Mouse (Mus musculus): Measurements from ENCODE around the gene Polr1d.

Gene Polr1d

DNA sequence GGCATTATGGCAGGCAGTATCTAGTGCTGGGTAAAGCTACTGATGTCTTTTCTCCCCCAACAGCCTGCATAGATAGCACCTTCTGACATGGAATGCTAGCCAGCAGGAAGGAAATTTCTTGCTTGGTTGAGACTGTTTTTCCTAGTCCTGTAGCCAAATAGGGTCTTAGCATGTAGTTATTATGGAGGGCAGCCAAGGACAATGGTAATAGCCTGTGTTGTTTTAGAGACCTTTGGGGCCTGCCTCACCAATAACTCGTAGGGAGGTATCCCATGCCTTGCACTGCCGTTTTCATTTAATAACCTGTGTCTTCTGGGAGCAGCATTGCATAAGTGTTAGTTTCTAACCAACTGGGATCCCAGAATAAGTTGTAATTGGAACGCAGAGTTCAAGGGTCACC lies 13.0 kb downstream of the Polr1d start:
- DNase-seq (ENCODE audit: low spot score): no peak

DNA sequence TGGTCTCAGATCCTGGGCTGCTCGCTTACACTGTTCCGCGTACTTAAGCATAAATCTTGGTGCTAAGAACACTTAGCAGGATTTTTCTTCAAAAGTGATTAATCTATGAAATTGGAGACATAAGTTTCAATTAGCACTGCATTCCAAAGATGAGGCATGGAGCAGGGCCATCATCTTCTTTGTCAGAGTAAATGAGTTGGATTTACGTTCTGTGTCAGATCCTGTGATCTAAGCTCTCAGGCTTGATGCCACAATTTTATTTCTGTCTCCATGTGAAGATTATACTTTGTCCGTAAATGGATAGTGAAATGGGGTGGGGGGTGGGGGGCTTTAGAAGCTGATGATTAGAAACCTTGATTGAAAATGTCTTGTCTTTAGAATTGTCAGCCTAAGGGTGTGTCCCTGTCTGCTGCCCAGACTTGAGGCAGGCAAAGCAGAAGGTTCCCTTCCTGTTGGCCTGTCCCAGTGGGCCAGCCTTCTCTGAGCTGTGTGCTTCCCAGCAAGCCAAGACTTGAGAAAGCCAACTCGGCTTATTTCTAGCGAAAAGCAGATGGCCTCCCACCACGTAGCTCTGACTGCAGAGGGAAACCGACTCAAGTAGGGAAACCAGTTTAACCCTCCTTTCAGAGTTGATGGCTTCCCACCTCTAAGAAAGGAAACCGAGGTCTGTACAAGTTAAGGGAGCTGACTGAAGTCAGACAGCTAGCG lies 13.6 kb downstream of the Polr1d start:
- no peak for DNase-seq (ENCODE audit: low spot score)

DNA sequence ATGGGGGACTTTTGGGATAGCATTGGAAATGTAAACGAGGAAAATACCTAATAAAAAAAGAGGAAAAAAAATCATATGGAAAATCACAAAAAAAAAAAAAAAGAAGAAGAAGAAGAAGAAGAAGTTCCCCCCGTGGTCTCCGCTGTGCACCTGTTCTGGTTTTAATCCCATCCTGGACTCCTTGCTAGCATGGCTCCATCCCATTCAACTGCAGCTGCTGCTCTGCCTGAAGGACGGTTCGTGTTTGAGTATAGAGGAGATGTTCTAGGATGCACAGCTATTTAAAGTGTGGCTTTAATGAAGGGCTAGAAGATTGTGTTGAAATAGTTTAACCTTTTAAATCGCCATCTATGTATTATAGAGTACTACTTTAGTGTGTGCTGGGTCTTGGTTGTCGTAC lies 15.6 kb downstream of the Polr1d start:
- DNase-seq (ENCODE audit: low spot score): no peak

DNA sequence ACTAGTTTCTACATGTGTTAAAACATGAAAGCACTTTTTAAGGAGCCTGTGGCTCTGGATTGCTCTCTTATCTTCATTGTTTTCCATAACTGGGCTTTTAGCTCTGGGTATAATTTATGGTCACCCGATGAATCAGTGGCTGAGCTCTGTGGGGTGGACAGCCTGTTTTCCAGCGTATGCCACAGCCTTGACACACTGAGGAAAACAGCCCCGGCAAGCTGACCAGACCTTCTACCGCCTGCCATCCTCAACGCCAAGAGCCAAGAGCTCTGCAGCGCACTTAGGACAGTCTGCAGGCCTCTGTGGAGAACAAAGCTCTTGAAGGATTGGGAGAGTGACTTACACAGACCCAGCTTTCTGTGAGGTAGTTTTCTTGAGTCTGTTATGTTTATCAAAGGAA lies 17.4 kb downstream of the Polr1d start:
- no peak for DNase-seq (ENCODE audit: low spot score)

DNA sequence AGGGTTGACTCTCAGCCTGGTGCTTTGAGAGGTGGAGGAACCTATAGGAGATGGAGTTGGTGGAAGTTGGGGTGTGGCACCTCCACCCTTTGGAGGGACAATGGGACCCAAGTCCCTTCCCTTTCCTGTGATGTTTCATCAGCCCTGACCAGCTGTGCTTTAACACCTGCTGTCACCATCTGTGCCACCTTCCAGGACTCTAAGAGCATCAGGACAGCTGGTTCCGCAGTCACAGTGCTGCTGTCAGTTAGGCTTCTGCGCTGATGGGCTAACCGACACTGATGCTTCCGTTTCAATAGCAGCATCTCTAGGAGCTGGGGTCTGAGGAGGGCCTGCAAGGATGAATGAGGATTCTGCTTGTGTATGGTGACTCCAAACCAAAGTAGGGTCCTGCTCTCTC lies 19.7 kb downstream of the Polr1d start:
- DNase-seq (ENCODE audit: low spot score): no peak

DNA sequence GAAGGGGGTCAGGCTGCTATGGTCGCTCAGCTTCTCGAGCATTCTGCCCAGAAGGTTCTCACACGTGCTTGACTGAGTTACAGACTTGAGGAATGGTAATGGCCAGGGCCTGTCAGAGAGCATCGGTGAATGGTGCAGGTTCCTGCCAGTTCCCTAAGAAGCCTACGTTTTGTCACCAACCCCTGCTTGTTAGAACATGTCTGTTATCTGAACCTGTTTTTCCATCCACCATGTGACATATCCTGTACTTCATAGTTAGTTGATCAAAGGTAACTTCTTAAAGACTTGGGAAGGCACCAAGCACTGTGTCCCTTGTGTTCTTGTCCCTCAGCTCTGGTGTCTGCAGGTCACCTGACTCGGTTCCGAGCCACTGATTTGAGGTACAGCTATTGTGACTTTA lies 21.8 kb downstream of the Polr1d start:
- no peak for DNase-seq (ENCODE audit: low spot score)

DNA sequence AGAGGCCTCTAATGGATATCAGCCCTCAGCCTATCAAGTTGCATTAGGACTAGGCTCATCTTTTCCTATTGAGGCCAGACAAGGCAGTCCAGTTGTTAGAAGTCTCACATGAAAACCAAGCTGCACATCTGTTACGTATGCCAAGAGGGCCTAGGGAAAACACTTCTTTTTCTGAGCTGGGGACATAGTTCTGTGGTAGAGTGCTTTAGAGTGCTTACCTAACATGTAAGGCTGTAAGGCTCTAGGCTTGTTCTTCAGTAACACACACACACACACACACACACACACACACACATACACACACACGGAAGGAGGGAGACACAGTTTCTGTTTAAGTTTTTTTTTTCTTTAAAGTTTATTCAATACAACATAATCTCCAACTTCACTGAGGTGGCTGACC lies 23.3 kb downstream of the Polr1d start:
- DNase-seq (ENCODE audit: low spot score): no peak

DNA sequence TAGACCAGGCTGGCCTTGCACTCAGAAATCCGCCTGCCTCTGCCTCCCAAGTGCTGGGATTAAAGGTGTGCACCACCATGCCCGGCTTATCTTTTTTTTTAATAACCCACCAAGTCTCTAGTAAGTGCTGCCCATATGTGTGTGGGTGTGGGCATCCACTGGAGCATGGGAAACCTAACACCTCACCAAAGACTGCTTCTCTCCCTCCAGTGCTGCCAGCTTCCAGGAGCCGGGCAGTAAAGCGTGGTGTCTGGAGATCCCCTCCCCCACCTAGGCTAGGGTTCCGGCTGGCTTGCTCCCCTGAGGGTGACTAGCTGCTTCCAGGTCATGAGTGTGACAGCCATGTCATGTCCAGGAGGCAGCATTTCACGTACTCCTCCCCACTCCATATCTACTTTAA lies 25.4 kb downstream of the Polr1d start:
- no peak for DNase-seq (ENCODE audit: low spot score)

DNA sequence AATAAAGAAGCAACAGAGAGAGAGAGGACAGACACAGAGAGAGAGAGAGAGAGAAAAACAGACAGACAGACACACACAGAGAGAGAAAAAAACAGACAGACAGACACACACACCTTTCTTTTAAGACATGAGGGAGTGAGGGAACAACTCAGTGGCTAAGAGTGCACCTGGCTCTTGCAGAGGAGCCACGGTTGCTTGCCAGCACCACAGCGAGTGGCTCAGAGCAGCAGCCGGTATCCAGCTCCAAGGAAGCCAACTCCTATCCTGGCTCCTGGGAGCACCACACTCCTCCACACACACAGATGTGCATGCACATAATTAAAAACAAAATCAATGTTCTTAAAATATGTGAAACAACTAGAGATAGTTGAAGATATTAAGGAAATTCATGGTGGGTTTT lies 30.4 kb downstream of the Polr1d start:
- DNase-seq (ENCODE audit: low spot score): no peak

DNA sequence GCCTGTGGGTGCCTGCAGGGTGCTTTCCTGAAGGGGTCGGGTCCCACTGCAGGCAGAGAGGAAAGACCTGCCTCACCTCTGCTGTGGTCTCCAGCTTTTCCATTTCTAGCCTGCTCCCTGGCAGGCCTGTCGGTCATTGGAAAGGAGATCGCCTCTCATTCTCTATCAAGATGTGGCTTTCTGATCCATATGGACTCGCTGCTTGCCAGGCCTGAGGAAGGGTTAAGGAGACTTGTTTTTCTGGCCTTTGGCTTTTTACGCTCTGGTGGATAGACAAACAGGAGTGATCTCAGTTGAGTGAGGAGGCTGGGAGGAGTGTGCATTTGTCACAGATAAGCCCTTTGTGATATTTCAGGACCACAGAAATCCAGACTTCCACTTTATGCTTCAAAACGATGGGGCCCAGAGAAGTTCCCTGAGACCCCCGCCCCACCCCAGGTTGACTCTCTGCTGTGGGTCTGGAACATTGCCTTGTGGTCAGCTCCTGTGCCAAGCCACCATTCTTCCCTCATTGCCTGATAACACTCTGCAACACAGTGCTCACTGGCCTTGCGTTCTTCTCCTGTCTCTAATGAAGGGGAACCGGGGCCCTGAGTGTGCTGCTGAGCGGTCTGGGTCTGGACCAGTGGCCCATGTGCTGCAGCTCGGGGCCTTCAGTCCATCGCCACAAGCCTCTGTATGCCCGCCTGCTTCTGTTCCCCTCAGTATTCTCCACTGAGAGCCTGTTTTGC lies 32.2 kb downstream of the Polr1d start:
- no peak for DNase-seq (ENCODE audit: low spot score)

DNA sequence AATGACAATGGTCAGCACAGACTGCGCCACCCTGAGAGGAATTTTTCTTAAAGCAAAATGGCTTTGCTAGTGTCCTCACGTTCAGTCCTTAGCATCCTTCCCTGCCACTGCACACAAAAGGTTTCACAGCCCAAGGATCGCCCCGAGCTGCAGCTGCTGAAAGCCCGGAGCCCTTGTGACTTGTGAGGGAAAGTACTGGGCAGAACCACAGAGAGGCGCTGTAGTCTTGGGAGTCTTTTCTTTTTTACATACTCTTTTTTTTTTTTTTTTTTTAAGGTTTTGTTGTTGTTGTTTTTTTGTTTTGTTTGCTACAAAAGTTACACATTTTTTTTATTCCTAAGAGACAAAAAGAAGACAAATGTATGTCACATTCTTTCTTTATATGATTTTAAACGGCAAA lies 37.9 kb downstream of the Polr1d start:
- DNase-seq (ENCODE audit: low spot score): no peak

DNA sequence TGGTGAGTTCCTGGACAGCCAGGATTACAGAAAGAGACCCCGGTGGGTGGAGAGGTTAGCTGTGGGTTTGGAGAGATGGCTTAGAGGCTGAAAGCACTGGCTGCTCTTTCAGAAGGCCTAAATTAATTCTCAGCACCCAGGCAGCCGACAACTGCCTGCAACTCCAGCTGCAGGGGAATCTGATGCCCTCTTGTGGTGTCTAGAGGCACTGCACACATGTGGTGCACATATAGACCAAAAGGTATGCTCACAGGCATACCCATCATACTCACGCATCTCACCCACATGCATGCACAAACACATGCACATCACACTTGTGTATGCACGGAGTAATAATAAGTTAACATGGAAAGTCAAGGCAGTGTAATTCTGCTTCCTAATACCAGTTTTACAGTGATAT lies 38.8 kb downstream of the Polr1d start:
- DNase-seq (ENCODE audit: low spot score): no peak

DNA sequence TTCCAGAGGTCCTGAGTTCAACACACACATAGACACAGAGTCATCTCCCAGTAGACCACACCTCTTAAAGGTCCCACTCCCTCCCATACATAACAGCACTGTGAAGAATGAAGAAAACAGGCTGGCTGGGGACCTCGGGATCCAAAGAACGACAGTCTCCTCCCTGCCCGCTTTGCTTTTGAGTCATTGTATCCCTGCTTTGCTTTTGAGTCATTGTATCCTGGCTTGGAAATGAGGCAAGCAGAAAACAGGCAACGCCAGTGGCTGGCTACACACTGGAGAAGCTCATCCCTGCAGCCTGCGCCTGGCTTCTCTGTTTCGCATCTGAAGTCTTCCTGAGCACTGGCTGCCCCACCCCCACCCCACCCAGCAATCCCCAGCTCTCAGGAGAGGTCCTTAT lies 40.2 kb downstream of the Polr1d start:
- no peak for DNase-seq (ENCODE audit: low spot score)

DNA sequence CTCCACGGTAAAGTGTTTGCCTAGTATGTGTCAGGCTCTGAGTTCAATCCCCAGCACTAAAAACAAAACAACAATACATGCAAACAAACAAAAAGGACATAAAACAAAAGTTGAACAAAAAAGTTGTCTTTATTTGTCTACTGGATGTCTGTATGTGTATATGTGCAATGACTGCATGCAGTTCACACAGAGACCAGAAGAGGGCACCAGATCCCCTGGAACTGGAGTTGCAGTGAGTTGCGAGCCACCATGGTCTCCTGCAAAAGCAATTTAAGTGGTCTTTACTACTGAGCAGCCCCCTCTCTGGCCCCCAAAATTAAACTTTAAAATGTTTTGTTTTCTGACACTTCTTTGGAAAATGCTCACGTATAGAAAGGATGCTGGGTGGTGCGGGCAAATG lies 44.3 kb downstream of the Polr1d start:
- peak; percentile 5 for DNase-seq (ENCODE audit: low spot score)

DNA sequence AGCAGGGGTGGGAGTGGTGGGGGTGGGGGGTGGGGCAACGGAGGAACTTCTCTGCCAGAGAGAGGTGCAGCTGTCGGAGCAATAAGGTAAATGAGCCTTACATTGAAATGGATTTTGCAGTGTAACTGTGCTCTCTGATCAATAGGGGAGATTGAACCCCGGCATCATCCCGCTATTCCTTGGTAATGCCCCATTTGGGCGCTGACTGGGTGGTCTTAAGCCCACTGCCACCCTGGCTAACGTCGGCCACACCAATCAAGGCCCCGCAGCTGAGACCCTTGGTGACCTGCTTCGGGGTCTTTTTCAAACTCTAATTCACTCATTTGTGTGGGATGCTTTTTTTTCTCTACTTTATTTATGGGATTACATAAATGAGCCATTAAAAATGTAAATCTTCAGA lies 47.9 kb downstream of the Polr1d start:
- no peak for DNase-seq (ENCODE audit: low spot score)

DNA sequence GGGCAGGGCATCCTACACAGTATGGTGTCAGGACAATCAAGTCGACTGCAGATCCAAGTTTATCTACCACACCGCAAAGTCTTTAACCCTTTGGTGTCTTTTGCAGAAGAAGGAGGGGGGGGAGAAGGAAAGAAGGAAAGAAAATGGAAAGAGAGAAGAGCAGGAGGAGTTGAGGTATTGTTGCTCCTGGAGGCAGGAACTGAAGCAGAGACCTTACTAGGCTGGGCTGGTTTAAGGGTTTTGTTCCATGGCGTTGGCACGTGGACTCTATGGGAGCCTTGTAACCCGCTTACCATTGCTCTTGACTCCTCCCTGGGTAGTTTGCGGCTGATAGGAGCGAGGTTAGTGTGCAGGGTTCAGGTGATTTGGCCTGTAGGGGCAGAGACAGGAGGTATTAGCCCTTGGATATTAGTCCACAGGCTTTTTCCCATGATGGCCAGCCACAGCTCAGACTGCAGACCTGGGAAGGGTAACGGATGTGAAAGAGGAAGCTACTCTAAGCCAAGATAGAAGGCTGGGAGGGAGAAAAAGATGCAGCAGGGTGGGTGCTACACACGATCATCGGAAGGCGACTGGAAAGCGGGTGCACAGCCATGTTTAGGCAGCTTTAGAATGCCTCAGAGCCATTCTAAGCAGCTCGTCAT lies 48.8 kb downstream of the Polr1d start:
- DNase-seq (ENCODE audit: low spot score): no peak

DNA sequence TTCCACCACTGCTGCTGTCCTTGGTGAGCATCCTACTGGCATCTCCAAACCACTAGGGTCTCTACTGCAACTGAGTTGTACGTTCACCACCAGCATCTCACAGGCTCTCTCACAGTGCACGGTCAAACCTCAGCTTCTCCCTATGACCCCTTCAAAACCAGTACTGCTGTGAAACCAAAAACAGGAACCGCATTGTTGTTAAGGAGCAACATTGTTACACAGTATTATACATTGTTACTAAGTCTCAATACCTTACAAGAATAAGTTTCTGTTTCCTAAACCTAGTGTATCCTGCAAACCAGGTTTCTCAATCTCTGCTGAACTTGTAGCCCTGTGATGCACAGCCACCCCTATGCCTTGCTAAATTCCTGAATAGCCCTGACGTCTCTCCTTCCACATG lies 51.0 kb downstream of the Polr1d start:
- DNase-seq (ENCODE audit: low spot score): no peak

DNA sequence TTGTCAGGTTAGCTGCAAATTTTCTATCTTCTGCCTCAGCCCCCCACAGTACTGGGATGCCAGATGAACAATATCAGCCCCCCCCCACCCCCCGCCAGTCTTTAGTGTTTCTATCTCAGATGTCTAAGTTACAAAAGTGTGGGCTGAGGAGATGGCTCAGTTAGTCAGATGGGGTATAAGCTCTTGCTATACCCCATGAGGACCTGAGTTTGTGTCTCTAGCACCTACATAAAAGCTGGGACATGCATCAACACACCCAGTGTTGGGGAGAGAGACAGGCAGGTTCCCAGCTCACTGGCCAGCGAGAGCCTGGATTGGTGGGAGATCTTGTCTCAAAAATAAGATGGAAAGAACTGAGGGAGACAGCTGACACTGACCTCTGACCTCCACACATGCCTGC lies 52.6 kb downstream of the Polr1d start:
- no peak for DNase-seq (ENCODE audit: low spot score)

DNA sequence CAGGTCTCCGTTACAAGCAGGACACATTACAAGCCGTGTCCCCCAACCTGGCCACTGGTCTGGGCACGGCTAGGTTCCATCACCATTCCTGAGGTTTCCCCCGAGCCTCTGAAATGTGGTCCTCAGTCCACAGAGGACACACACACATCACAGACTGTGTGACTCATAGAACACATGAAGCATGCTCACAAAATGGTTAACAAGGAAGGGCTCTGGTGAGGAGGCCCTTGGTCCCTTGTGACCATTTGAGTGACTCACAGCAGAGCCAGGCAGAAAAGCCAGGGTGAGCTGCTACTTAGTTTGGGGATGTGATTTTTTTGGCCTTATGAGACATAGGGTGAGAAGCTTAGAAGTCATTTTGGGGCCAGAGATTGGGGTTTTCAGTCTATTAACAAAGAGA lies 55.1 kb downstream of the Polr1d start:
- DNase-seq (ENCODE audit: low spot score): no peak

DNA sequence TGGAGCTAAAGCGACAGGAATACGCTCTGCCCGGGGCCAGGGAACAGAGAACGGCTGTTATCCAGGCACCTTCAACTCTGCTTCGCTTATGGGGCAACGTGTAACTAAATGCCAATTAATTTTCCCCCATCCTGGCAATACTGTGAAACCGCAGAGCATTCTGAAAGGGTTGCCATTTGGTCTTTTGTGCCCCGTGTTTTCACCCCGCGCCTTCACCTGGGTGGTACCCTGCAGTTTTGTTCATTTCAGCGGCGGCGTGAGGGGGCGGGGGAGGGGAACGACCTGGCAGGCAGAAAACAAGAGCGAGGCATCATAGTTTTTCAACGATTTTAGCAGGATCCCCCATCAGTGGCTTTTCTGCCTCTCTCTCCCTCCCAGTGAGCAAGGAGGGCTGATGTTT lies 56.8 kb downstream of the Polr1d start:
- DNase-seq (ENCODE audit: low spot score): no peak

DNA sequence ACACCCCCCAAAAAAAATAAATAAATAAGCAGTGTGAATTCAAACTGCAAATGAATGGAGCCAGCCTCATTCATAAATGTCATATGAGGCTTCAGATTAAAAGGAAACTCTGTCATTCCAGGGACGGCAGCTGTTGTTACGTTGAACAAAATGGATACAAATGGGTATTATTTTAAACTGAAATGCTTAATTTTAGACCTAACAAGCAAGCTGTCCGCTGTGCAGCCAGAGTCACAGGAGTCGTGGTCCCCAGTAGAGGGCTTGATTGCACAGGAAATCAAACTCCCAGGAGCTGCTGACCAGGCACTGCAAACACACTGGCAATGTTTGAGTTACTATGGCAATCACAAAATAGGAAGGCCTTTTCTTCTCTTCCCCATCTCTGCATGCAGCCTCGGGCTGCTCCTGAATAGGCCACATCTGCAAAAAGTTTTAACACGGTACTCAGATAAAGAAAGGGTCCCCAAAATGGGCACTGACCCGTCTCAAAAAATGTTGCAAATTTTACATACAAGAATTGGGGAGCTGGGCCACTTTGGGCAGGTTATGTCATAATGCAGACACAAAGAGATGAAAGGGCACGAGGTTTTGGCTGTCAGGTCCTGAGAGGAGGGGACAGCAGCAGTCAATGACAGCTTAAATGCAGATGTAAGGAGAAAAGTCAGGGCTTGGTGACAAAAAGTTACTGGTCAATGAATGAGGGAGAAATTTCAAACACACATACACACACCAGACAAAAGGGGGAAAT lies 57.7 kb downstream of the Polr1d start:
- DNase-seq (ENCODE audit: low spot score): no peak

DNA sequence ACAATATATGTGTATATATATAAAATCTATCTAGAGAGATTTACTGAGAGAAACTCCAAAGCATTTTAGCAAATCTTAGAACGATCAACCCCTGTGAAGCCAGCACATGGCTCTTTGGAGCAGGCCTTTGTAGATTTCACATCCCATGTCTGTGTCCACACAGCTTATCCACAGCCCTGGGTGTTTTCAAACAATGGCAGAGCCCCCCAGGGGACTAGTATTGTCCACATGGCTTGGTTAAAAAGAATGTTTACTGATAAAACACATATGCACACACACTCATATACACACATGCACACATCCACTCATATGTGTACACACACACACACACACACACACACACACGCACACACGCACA lies 58.2 kb downstream of the Polr1d start:
- no peak for DNase-seq (ENCODE audit: low spot score)

DNA sequence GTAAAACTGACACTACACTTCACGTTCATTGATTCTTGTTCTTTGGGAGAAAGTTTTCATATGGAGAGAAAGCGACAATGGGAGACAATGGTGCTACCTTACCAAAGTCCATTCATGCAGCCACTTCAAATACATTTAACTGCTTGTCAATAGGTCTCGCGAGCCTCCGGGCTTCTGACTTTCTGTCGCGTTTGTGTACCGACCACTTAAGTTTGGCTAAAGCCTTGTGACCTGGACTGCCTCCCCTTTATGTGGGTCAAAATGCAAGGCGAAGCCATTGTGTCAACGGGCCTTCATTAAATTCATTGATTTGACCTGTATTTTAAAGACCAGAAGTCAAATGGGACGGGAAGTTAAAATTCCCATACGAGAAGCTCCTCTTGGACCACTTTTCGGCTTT lies 59.1 kb downstream of the Polr1d start:
- DNase-seq (ENCODE audit: low spot score): no peak

Measured in c-Kit-positive CD71-positive TER-119-positive erythroid progenitor cells, embryonic 14.5 days (primary cell).